Mouse (Mus musculus): ENCODE data around the gene Ucma. TPM values are rescaled to one million over a fixed set of nuclear protein-coding genes. Genes with fewer than 3 reads are reported as not detected.

Ucma gene
- polyA plus RNA-seq, 1 experiment from 2014 or later: 0.39 TPM

DNA sequence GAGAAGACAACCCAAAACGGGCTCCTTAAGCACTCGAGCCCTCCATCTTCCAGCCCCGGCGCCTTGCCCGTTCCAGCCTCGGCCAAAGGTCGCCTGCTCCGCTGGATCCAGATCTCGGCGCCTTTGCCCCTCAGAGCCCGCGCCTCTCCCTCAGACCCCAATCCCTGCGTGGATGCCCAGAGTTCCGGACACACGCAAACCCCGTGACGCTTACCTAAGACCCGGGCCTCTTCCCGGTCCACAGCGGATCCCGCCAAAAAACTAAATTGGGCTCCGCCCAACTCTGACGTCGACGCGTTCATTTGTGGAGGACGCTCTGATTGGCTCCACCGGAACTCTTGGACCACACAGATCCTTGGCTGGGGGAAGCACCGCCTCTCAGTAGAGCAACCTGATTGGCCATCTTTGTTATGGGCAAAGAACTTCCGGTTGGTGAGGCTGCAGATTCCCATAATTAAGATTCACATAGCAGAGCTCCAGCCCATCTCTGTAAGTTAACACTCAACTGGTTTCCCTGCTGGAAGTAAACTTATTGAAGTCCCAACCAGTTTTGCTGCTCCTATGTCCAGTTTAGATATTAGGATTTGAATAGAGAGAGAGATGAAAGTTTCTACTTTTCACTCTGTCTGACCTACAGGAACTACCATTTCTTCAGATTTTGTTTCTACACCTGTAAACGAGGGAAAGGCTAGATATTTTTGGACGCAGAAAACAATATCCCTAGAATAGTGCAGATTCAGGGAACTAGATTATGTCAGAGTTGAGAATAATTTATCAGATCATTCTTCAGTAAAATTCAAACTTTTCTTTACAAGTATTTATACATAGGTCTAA is 36.8 kb downstream of the Ucma start, which contains the start of gene Mcm10:
Gene Mcm10 (minus strand): TSS at position 301 of the 834 bp plus-strand sequence.
- H3K4me3 ChIP-seq: peak within 1 kb of the TSS; percentile 85
- 5% methylated on average over 32 of the region's 32 CpGs for WGBS
- peak within 1 kb of the TSS; percentile 93 for H3K27ac ChIP-seq (replicated peaks)

DNA sequence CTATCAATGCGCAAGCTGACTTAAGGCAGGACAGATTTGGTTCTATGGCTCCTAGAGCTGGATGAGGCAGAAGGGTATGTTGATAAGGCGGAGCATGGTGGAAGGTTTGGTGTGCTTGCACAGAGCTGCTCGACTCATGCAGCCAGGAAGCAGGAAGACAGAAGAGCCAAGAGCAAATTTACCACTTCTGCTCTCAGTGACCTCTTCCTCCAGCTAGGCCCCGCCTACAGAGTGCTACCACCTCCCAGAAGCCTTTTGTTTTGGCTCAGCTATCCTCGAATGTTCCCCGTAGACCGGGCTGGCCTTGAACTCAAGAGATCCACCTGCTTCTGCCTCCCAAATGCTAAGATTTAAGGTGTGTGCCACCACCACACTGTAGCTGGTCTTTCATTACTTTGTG is 38.7 kb downstream of the Ucma start:
- DNase-seq (ENCODE audit: low spot score): no peak
- Histone ChIP-seq H3K36me3 (replicated peaks) (peaks cover 10% of the 10 kb centered on the region), H3K9me3 (no peaks in the 10 kb centered on the region), H3K27me3 (replicated peaks; ENCODE audit: low read depth, poor library complexity, severe bottlenecking) (no peaks in the 10 kb centered on the region), H3K4me3 (no peak overlapping the region), H3K27ac (replicated peaks) (no peak overlapping the region), H3K4me1 (peaks cover 11% of the 10 kb centered on the region)
- 74% methylated on average over 7 of the region's 7 CpGs for WGBS

More for the DNA sequence above, 36.8 kb downstream of the Ucma start, which contains the start of gene Mcm10:
- Histone ChIP-seq H3K9me3 (no peaks in the 10 kb centered on the region), H3K36me3 (replicated peaks) (peaks cover 28% of the 10 kb centered on the region), H3K4me1 (peaks cover 11% of the 10 kb centered on the region), H3K27me3 (replicated peaks; ENCODE audit: low read depth, poor library complexity, severe bottlenecking) (no peaks in the 10 kb centered on the region)
- DNase-seq (ENCODE audit: low spot score): peak; percentile 94

DNA sequence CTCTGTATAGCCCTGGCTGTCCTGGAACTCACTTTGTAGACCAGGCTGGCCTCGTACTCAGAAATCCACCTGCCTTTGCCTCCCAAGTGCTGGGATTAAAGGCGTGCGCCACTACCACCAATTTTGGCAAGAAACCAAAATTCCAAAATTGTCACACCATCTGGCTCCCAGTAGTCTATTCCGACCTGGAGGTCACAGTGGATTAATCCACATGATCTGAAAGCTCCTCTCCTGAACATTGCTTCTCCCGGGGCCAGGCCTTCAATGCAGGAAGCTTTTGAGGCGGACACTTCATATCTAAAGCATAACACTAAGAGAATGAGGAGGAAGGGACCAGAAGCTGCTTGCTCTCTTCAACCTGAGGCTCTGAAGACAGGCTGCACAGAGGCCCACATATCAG is 39.6 kb downstream of the Ucma start:
- Histone ChIP-seq H3K4me1 (peaks cover 11% of the 10 kb centered on the region), H3K4me3 (no peak overlapping the region), H3K27me3 (replicated peaks; ENCODE audit: low read depth, poor library complexity, severe bottlenecking) (no peaks in the 10 kb centered on the region), H3K36me3 (replicated peaks) (peaks cover 4% of the 10 kb centered on the region), H3K27ac (replicated peaks) (no peak overlapping the region), H3K9me3 (no peaks in the 10 kb centered on the region)
- DNase-seq (ENCODE audit: low spot score): no peak
- 89% methylated on average over 6 of the region's 6 CpGs for WGBS

DNA sequence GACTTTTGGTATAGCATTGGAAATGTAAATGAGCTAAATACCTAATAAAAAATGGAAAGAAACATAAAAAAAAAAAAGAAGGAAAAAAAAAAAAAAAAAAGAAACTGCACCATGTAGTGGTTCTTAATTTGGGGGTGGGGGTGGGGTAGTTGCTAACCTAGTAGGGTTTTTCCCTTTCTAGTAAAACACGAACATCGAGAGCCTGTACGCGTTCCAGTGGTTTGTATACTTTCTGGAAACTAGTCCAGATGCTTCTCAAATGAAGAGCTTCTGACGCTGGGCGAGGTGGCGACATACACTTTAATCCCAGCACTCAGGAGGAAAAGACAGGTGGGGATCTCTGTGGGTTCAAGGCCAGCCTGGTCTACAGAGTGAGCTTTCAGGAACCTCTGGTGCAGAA is 41.0 kb downstream of the Ucma start:
- no peaks in the 10 kb centered on the region for H3K36me3 ChIP-seq (replicated peaks)
- no peak for DNase-seq (ENCODE audit: low spot score)

DNA sequence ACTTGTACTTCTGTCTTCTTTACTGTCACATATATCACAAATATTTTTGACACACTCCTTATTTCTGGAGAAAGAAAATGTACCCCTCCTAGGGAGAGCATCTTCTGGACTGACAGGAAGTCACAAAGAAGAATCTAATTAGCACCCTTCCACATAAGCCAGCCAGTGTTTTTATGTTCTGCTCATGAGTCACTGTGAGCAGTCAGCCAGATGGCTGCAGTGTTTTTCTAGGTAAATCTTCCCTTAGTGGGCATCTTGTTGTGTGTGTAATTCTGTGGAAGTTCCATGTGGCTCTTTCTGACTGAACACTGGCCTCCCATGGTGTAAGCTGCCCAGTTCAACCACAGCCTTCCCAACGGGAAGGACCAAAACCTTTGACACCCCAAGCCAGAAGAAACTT is 43.8 kb downstream of the Ucma start:
- H3K27ac ChIP-seq (replicated peaks): no peak overlapping the region
- no peaks in the 10 kb centered on the region for H3K27me3 ChIP-seq (replicated peaks; ENCODE audit: low read depth, poor library complexity, severe bottlenecking)
- H3K4me1 ChIP-seq: peaks cover 10% of the 10 kb centered on the region
- H3K4me3 ChIP-seq: no peak overlapping the region
- H3K36me3 ChIP-seq (replicated peaks): no peaks in the 10 kb centered on the region
- no peaks in the 10 kb centered on the region for H3K9me3 ChIP-seq
- 78% methylated on average over 1 of the region's 1 CpGs for WGBS
- DNase-seq (ENCODE audit: low spot score): no peak

More for the DNA sequence above, 41.0 kb downstream of the Ucma start:
- no peak overlapping the region for H3K27ac ChIP-seq (replicated peaks)
- H3K4me1 ChIP-seq: peaks cover under 1% of the 10 kb centered on the region
- WGBS: 91% methylated on average over 7 of the region's 7 CpGs
- no peak overlapping the region for H3K4me3 ChIP-seq
- H3K9me3 ChIP-seq: no peaks in the 10 kb centered on the region
- no peaks in the 10 kb centered on the region for H3K27me3 ChIP-seq (replicated peaks; ENCODE audit: low read depth, poor library complexity, severe bottlenecking)

DNA sequence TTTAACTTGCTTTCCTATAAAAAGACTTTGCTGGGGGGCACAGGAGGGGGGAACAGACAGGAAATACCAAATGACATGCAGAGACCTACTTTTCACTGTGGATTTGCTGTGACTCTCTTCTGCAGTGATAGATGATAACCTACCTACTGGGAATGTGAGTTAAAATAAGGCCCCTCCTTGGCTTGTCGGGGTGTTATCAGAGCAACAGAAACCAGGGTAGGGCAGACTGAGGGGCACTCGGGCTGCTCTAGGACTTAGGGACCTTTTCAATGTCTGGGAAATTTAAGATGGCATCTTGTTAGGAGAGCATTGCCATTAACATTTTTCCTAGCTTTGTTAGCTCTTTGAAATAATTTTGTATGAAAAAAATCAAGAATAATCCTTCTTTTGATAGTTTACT is 47.4 kb downstream of the Ucma start:
- H3K27ac ChIP-seq (replicated peaks): no peak overlapping the region
- DNase-seq (ENCODE audit: low spot score): no peak
- no peaks in the 10 kb centered on the region for H3K27me3 ChIP-seq (replicated peaks; ENCODE audit: low read depth, poor library complexity, severe bottlenecking)
- H3K9me3 ChIP-seq: 0 out of 2 replicates have a peak, but pooled peaks cover 3% of the 10 kb centered on the region
- H3K4me3 ChIP-seq: no peak overlapping the region
- peaks cover 16% of the 10 kb centered on the region for H3K4me1 ChIP-seq
- no peaks in the 10 kb centered on the region for H3K36me3 ChIP-seq (replicated peaks)
- 80% methylated on average over 2 of the region's 2 CpGs for WGBS

DNA sequence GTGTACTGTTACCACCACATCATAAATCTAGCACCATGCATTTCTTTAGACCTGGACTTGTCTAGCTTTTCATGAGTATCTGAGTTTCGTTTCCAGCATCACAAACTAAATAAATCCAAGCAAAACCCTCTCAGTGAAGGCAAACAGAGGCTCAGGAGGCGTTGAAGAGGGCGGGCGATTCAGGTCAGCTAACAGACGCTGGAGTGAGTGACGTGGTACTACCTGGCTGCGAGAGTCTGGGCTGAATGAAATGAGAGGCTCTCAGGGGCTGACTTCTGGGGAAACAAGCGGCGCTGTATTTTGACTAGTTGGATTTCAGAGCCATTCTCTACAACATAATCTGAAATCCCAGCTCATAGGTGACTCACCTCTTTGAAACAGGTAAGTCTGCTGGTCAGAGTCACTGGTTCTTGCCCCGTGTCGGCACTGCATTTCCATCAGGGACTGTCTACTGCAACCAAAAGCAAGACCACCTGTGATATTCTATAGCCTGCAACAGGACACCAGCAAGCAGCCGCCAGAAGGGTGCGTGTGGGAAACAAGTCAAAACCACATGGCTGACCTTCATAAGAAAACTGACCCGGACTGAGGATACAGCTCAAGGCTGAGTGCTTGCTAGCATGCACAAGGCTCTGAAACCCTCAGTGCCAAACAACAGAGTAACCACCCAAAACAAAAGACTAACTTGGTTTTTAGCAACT is 47.9 kb downstream of the Ucma start:
- Histone ChIP-seq H3K4me3 (no peak overlapping the region), H3K27me3 (replicated peaks; ENCODE audit: low read depth, poor library complexity, severe bottlenecking) (no peaks in the 10 kb centered on the region), H3K9me3 (0 out of 2 replicates have a peak, but pooled peaks cover 3% of the 10 kb centered on the region), H3K36me3 (replicated peaks) (no peaks in the 10 kb centered on the region), H3K4me1 (peaks cover 16% of the 10 kb centered on the region), H3K27ac (replicated peaks) (no peak overlapping the region)
- peak; percentile 40 for DNase-seq (ENCODE audit: low spot score)
- 71% methylated on average over 14 of the region's 14 CpGs for WGBS

DNA sequence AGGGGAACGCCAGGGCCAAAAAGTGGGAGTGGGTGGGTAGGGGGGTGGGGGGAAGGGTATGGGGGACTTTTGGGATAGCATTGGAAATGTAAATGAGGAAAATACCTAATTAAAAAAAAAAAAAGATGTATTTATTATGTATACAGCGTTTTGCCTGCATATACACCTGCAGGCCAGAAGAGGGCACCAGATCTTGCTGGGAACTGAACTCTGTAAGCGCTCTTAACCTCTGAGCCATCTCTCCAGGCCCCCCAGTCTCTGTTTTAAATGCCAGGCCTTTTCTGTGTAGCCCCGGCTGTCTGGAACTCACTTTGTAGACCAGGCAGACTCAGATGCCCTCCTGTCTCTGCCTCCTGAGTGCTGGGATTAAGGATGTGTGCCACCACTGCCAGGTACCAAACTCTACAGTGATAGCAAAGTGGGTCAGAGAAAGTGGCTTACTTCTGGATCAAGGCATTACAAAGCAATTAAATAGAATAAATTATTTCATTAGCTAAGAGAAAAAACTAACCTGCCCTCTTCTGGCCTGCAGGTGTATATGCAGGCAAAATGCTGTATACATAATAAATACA is 49.3 kb downstream of the Ucma start:
- Histone ChIP-seq H3K4me1 (peaks cover 16% of the 10 kb centered on the region), H3K9me3 (0 out of 2 replicates have a peak, but pooled peaks cover 3% of the 10 kb centered on the region), H3K4me3 (no peak overlapping the region), H3K36me3 (replicated peaks) (no peaks in the 10 kb centered on the region), H3K27ac (replicated peaks) (no peak overlapping the region), H3K27me3 (replicated peaks; ENCODE audit: low read depth, poor library complexity, severe bottlenecking) (no peaks in the 10 kb centered on the region)
- 49% methylated on average over 4 of the region's 4 CpGs for WGBS
- DNase-seq (ENCODE audit: low spot score): peak; percentile 30

DNA sequence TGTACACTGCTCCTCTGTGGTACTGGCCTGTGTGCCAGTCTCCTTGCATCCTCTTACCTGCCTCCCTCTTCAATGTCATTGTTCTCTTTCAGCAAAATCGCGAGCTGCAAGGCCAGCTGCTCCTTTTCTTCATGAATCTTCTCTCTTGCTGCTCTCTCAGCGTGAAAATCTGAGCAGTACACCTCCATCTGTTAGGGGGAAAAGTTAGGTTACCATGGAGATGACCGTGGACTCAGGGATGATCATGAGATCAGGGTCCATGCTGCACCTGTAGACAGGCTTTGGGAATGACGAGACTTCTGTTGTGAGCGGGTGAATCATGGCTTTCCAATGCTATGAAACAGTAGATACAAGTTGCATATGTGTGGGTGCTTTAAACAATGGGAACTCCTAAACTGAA is 51.1 kb downstream of the Ucma start:
- Histone ChIP-seq H3K4me1 (peaks cover 16% of the 10 kb centered on the region), H3K9me3 (0 out of 2 replicates have a peak, but pooled peaks cover 3% of the 10 kb centered on the region), H3K36me3 (replicated peaks) (no peaks in the 10 kb centered on the region), H3K27me3 (replicated peaks; ENCODE audit: low read depth, poor library complexity, severe bottlenecking) (no peaks in the 10 kb centered on the region), H3K27ac (replicated peaks) (no peak overlapping the region), H3K4me3 (no peak overlapping the region)
- WGBS: 78% methylated on average over 6 of the region's 6 CpGs
- DNase-seq (ENCODE audit: low spot score): no peak

DNA sequence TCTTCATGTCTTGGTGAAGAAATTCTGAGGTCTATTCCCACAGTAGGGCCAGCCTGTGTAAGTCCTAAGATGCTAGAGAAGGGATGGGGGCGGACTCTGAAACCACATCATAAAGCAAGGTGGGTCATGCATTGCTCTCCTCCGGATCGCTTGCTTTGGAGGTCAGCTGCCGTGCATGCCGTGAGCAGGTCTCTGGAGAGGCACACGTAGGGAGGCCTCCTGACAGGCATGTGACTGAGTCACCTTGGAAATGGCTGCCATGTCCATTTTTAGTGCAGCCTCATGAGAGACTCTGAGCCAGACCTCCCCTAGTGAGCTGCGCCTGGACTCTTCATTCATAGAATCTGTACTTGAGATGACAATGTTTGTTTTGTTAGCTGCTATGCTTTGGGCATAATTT is 52.1 kb downstream of the Ucma start:
- Histone ChIP-seq H3K4me1 (peaks cover 16% of the 10 kb centered on the region), H3K9me3 (0 out of 2 replicates have a peak, but pooled peaks cover 3% of the 10 kb centered on the region), H3K27me3 (replicated peaks; ENCODE audit: low read depth, poor library complexity, severe bottlenecking) (no peaks in the 10 kb centered on the region), H3K4me3 (no peak overlapping the region), H3K36me3 (replicated peaks) (no peaks in the 10 kb centered on the region), H3K27ac (replicated peaks) (no peak overlapping the region)
- DNase-seq (ENCODE audit: low spot score): no peak
- 85% methylated on average over 7 of the region's 7 CpGs for WGBS

DNA sequence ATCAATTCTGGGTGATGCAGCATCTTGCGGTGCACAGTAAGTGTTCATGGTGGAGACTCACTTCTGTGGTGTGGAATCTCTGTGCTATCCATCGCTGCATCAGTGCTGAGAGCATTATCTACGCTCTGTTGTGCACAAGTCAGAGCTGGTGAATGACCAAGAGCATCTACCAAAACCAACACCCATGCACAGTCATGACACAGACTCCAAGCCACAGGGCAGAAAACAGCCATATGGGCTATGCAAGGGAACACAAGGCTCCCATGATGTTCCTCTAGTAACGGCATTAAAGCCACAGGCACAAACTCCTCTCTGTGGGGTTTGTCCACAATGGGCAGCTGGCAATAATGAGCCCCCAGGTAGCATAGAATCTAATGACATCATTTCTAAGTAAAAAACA is 53.9 kb downstream of the Ucma start:
- 93% methylated on average over 4 of the region's 4 CpGs for WGBS
- no peak overlapping the region for H3K4me3 ChIP-seq
- no peak for DNase-seq (ENCODE audit: low spot score)

DNA sequence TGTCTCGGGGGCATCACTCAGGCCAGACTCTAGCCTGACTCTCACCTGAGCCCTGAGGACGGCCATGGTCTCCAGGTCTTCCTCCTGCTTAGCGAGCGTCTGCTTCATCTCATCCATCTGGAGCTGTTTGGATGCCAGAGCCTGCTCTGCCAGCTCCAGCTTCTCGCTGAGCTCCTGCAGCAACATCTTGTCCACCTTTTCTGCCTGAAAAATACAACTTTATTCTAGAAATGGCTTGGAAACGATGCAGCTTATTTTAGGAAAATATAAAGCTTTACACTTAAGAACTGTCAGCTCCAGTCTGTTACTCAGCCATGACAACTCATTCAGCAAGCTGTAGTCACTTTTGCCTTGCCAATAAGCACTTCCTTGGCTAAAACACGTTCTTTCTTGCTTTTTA is 55.3 kb downstream of the Ucma start:
- H3K27ac ChIP-seq (replicated peaks): no peak overlapping the region
- no peaks in the 10 kb centered on the region for H3K9me3 ChIP-seq
- H3K36me3 ChIP-seq (replicated peaks): no peaks in the 10 kb centered on the region
- peaks cover 4% of the 10 kb centered on the region; the same call in 1 of the 2 replicates for H3K4me1 ChIP-seq
- DNase-seq (ENCODE audit: low spot score): no peak
- no peak overlapping the region for H3K4me3 ChIP-seq
- H3K27me3 ChIP-seq (replicated peaks; ENCODE audit: low read depth, poor library complexity, severe bottlenecking): no peaks in the 10 kb centered on the region
- 86% methylated on average over 7 of the region's 7 CpGs for WGBS

More for the DNA sequence above, 53.9 kb downstream of the Ucma start:
- peaks cover 6% of the 10 kb centered on the region; the same call in 1 of the 2 replicates for H3K4me1 ChIP-seq
- H3K27ac ChIP-seq (replicated peaks): no peak overlapping the region
- H3K9me3 ChIP-seq: 0 out of 2 replicates have a peak, but pooled peaks cover 3% of the 10 kb centered on the region
- no peaks in the 10 kb centered on the region for H3K27me3 ChIP-seq (replicated peaks; ENCODE audit: low read depth, poor library complexity, severe bottlenecking)
- H3K36me3 ChIP-seq (replicated peaks): no peaks in the 10 kb centered on the region
